Mouse (Mus musculus): Measurements from ENCODE around the gene Tnfrsf18.

DNA sequence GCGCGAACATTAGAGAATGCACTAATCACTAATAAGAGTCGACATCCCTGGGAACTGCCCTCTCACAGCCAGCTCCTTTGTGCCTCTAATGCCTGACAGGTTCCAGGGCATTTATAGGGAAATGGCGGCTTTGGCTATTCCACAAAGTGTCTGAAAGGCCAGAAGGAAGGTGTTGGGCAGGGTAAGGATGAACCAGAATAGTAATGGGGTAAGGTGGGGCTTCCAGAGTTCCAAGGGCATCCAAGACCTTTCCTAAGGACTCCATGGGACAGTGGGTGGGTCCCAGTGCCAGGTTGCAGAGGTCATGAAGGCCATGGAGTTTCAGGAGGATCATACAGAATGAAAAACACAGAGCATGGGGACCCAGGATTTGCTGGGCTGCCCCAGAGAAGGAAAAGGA is 8.3 kb downstream of the Tnfrsf18 start:
- no peak for TF ChIP-seq GATA1 (IDR thresholded peaks at IDR 0.05; ENCODE audit: borderline replicate concordance, low read length)
- TF ChIP-seq FLI1 (IDR thresholded peaks at IDR 0.05; ENCODE audit: low read length), result no peak

Measured in megakaryocyte, embryonic 14.5 days (primary cell).